13 mouse cellular contexts compared by ENCODE assay signal in the genomic region with DNA sequence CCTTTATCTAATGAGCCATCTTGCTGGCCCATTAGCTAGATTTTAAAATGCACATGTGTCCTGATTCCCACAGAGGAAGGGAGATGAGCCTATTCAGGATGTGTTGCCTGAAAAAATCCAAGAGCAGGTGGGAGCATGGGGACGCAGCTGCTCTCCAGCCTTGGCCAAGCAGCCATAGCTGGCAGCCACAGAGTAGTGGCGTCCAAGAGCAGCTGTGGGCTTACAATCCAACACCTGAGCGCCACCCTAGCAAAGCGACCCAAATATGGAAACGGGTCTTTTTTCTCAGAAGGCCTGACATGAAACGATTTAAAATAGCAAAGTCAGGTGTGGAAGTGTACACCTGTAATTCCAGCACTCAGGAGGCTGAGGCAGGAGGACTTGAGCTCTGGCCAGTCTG. TPM values are rescaled to one million over a fixed set of nuclear protein-coding genes. Genes with fewer than 3 reads are reported as not detected.
"Had no signal": no experiment of that assay in that cellular context is flagged by ENCODE, and none has a peak within 500 bp of the region (broad histone marks: within the 10 kb centered on the region; RNA-seq: fewer than 3 reads in every experiment).

No protein-coding gene starts in this region.

- DNase-seq: lung, adult 18-20 months; lung, embryonic 14.5 days; lung, postnatal 14 days; lung, postnatal 36 days; retina, postnatal 1 day; right cerebral cortex, adult 18-20 months; right cerebral cortex, postnatal 25 days; right cerebral cortex, postnatal 4 days; spleen, adult 18-20 months; thymus, adult 18-20 months; thymus, postnatal 14 days; thymus, postnatal 36 days had no signal

RNA-seq across cellular contexts. Expression of gene Pdgfa, which starts 7.4 kb away (rescaled TPM):
- total RNA-seq: monocyte, adult 5-6 weeks had no signal
